Comparison of ENCODE assay signal across 7 mouse cellular contexts in the genomic region with DNA sequence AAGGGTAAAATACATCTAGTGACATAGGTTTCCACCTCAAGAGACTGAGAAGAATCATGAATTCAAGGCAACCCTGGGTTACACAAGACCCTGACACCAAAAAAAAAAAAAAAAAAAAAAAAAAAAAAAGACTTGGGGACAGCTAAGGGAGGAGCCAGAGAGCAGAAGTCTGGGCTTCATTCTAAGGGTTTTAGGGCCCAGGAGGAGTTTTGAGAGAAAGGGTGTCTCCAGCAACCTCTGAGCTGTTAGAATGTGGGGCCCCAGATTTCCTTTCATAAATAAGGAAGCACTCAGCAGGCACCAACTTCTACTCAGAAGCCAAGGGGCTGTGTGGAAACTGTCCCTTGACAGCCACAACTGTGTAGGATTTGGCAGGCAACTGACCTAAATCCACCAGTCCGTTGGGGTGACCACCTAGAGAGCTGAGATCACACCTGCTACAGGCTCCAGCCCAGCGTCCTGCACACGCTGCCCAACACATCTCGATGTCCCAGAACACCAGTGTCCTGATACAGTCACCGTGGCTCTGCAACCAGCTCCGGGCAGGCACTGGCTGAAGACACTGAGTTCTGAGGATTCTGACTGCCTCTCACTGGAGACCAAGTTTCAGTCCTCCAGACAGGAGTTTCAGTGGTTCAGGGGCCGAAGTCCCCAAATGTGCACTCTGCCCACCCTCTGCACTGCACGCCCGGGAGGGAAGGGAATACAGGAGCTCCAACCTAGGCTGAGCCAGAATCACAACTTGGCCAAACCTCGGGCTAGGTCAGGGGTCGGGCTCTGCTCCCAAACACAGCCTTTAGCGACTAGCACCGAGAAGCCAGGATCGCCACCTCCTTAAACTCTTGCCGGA. TPM values are rescaled to one million over a fixed set of nuclear protein-coding genes. Genes with fewer than 3 reads are reported as not detected.
DNase-seq lines count a peak whose midpoint lies in the region; ATAC-seq lines count a peak whose summit lies in the region.

No protein-coding gene starts in this region.

- ATAC-seq in hindbrain, embryonic 11.5 days (ENCODE audit: low FRiP score) = peak; percentile 2
- 0 out of 2 replicates have a peak, but pooled peaks have one; percentile 2 for ATAC-seq in limb, embryonic 13.5 days (ENCODE audit: low FRiP score, low read depth)
- no peak; the same call in 1 of the 2 replicates for ATAC-seq in midbrain, embryonic 15.5 days (replicated peaks)

- no peaks in the 10 kb centered on the region for H3K36me3 ChIP-seq in hindbrain, embryonic 11.5 days (ENCODE audit: control insufficient read depth, insufficient read depth, low read length)
- no peaks in the 10 kb centered on the region for H3K36me3 ChIP-seq in limb, embryonic 13.5 days
- no peaks in the 10 kb centered on the region for H3K36me3 ChIP-seq in midbrain, embryonic 15.5 days (replicated peaks)

- no peaks in the 10 kb centered on the region for H3K27me3 ChIP-seq in hindbrain, embryonic 11.5 days (ENCODE audit: control insufficient read depth, insufficient read depth, low read length)
- no peaks in the 10 kb centered on the region for H3K27me3 ChIP-seq in limb, embryonic 13.5 days
- H3K27me3 ChIP-seq in midbrain, embryonic 15.5 days (replicated peaks) = no peaks in the 10 kb centered on the region

- H3K9me3 ChIP-seq in hindbrain, embryonic 11.5 days (ENCODE audit: control insufficient read depth, low read length) = no peaks in the 10 kb centered on the region
- H3K9me3 ChIP-seq in limb, embryonic 13.5 days = no peaks in the 10 kb centered on the region
- no peaks in the 10 kb centered on the region for H3K9me3 ChIP-seq in midbrain, embryonic 15.5 days

- H3K4me1 ChIP-seq in hindbrain, embryonic 11.5 days (replicated peaks; ENCODE audit: control insufficient read depth, insufficient read depth, low read length) = peaks cover 7% of the 10 kb centered on the region
- peaks cover 45% of the 10 kb centered on the region for H3K4me1 ChIP-seq in limb, embryonic 13.5 days
- peaks cover 39% of the 10 kb centered on the region for H3K4me1 ChIP-seq in midbrain, embryonic 15.5 days

- peak overlapping the region; percentile 55 for H3K4me2 ChIP-seq in hindbrain, embryonic 11.5 days (replicated peaks; ENCODE audit: low read depth, low read length)
- H3K4me2 ChIP-seq in limb, embryonic 13.5 days (replicated peaks) = peak overlapping the region; percentile 84
- H3K4me2 ChIP-seq in midbrain, embryonic 15.5 days = peak overlapping the region; percentile 89

- WGBS in hindbrain, embryonic 11.5 days = under 1% methylated on average over 15 of the region's 15 CpGs
- WGBS in limb, embryonic 13.5 days = under 1% methylated on average over 15 of the region's 15 CpGs
- under 1% methylated on average over 15 of the region's 15 CpGs for WGBS in midbrain, embryonic 15.5 days

- DNase-seq in 3T3-L1 (ENCODE audit: low read depth, low spot score) (peak; percentile 32), A20 (ENCODE audit: low read depth, low spot score) (peak; percentile 53)
- peak; percentile 37 for DNase-seq in embryo, embryonic 9.5 days (ENCODE audit: extremely low spot score)
- no peak for DNase-seq in hindbrain, embryonic 11.5 days (ENCODE audit: low spot score)
- no peak for DNase-seq in left cerebral cortex, postnatal 25 days (ENCODE audit: low spot score in 2 of 2)

- peak overlapping the region; percentile 89 for H3K27ac ChIP-seq in hindbrain, embryonic 11.5 days (ENCODE audit: low read depth, low read length)
- H3K27ac ChIP-seq in limb, embryonic 13.5 days = peak overlapping the region; percentile 82
- H3K27ac ChIP-seq in midbrain, embryonic 15.5 days = peak overlapping the region; percentile 93

- H3K9ac ChIP-seq in hindbrain, embryonic 11.5 days (ENCODE audit: low read depth, low read length) = peak overlapping the region; percentile 91
- peak overlapping the region; percentile 94 for H3K9ac ChIP-seq in limb, embryonic 13.5 days
- H3K9ac ChIP-seq in midbrain, embryonic 15.5 days = peak overlapping the region; percentile 95

- intact Hi-C loops in left cerebral cortex, postnatal 25 days (cut with DNase I) = loop anchor here (2.0 kb wide), 1 partner anchor 15 kb away; no protein-coding TSS in a partner anchor

- peak overlapping the region; percentile 89 for H3K4me3 ChIP-seq in hindbrain, embryonic 11.5 days (ENCODE audit: low read depth, low read length)
- H3K4me3 ChIP-seq in limb, embryonic 13.5 days = peak overlapping the region; percentile 88
- peak overlapping the region; percentile 98 for H3K4me3 ChIP-seq in midbrain, embryonic 15.5 days

RNA-seq across cellular contexts. Expression of a gene that starts 0.9 kb away (rescaled TPM):
- 96.5 and 105 TPM in 2 replicates for polyA plus RNA-seq in hindbrain, embryonic 11.5 days (2014; fragmentation: Nextera tagmentation; extraction: Ambion mirVana)
- 68.4 and 68.7 TPM in 2 replicates for polyA plus RNA-seq in limb, embryonic 13.5 days (2015; fragmentation: Nextera tagmentation; extraction: Ambion mirVana)
- 68.9 and 75.2 TPM in 2 replicates for polyA plus RNA-seq in midbrain, embryonic 15.5 days (2015; fragmentation: Nextera tagmentation; extraction: Ambion mirVana)
- 10 to 100 TPM; 58.1 to 61.8 TPM for total RNA-seq in left cerebral cortex, postnatal 25 days (2021)

RNA-seq across cellular contexts. Expression of a gene that starts 47.9 kb away (rescaled TPM):
- polyA plus RNA-seq in hindbrain, embryonic 11.5 days (2014; fragmentation: Nextera tagmentation; extraction: Ambion mirVana) = 54.9 and 65.8 TPM in 2 replicates
- 39.3 and 41.6 TPM in 2 replicates for polyA plus RNA-seq in limb, embryonic 13.5 days (2015; fragmentation: Nextera tagmentation; extraction: Ambion mirVana)
- polyA plus RNA-seq in midbrain, embryonic 15.5 days (2015; fragmentation: Nextera tagmentation; extraction: Ambion mirVana) = 85.6 and 88.5 TPM in 2 replicates
- total RNA-seq in left cerebral cortex, postnatal 25 days (2021) = 100 to 1,000 TPM; 115 to 120 TPM

Comparison
In these comparisons a context has a peak if more than half of its experiments do, and no peak if none do; other contexts are left out.
1. DNase-seq: peak in 3T3-L1 (single experiment), A20 (single experiment) and embryo, embryonic 9.5 days (single experiment); none in hindbrain, embryonic 11.5 days (single experiment) and left cerebral cortex, postnatal 25 days (0 of 2).
2. Peak in every context shown above with its lines, with median percentiles within 50 percentile points of each other: H3K27ac ChIP-seq, H3K4me2 ChIP-seq, H3K4me3 ChIP-seq and H3K9ac ChIP-seq.